Mouse (Mus musculus) megakaryocyte, embryonic 14.5 days (primary cell): ENCODE data around the gene Gabpb2.

Experiments
- FLI1 ChIP-seq: IDR thresholded peaks from 2 replicates; pipeline ENCODE4 v1.6.1; 2012; ENCODE audit warnings: low read length, inconsistent platforms, mixed read lengths
- GATA1 ChIP-seq: IDR thresholded peaks from 3 replicates; pipeline ENCODE4 v1.6.1; 2012; ENCODE audit warnings: mixed read lengths, low read length, inconsistent platforms, borderline replicate concordance

- TF ChIP-seq GATA1, result no peak
- no peak for TF ChIP-seq FLI1
Measured at GRCm38 (mm10) chr3:95228148-95228893, 10.6 kb upstream of the Gabpb2 start, which contains the start of gene Cdc42se1.
